Mouse (Mus musculus): Measurements from ENCODE around the gene Gm21987.

Gene Gm21987

GRCm38 (mm10) chr16:38370633-38371374 lies 24.0 kb downstream of the Gm21987 start:
- no peak for DNase-seq (ENCODE audit: low spot score in 2 of 2)

DNA sequence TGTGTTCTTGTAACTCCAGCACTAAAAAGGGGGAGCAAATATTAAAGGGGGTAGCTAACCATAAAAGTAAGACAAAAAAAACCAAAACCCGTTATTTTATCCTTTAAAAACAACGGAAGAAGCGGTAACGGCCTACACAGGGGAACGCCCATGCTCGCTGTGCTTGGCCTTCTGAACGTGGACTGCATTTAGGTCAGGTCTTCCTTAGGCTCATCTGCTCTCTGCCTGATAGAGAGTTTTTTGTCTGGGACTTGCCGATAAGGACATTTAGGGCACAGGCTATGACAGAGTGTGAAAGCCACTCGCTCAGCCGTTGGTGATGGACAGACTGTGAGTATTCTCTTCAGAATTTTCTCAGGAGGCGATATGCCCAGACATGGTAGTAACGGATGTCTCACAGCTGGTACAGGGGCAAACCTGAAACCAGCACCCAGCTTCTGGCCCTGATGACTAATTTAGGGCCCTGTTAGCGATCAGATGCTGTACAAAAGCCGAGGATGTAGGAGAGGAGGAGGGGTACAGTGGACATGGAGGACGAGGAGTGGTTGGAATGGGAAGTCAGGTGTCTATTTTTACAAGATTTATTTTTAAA lies 25.0 kb downstream of the Gm21987 start:
- DNase-seq (ENCODE audit: low spot score in 2 of 2) = no peak

- DNase-seq (ENCODE audit: low spot score in 2 of 2) = no peak
Measured at GRCm38 (mm10) chr16:38372876-38373275, 26.0 kb downstream of the Gm21987 start.

- no peak for DNase-seq (ENCODE audit: low spot score in 2 of 2)
Measured at GRCm38 (mm10) chr16:38373439-38373838, 26.6 kb downstream of the Gm21987 start.

GRCm38 (mm10) chr16:38373941-38374340 lies 27.1 kb downstream of the Gm21987 start:
- DNase-seq (ENCODE audit: low spot score in 2 of 2) = no peak

DNA sequence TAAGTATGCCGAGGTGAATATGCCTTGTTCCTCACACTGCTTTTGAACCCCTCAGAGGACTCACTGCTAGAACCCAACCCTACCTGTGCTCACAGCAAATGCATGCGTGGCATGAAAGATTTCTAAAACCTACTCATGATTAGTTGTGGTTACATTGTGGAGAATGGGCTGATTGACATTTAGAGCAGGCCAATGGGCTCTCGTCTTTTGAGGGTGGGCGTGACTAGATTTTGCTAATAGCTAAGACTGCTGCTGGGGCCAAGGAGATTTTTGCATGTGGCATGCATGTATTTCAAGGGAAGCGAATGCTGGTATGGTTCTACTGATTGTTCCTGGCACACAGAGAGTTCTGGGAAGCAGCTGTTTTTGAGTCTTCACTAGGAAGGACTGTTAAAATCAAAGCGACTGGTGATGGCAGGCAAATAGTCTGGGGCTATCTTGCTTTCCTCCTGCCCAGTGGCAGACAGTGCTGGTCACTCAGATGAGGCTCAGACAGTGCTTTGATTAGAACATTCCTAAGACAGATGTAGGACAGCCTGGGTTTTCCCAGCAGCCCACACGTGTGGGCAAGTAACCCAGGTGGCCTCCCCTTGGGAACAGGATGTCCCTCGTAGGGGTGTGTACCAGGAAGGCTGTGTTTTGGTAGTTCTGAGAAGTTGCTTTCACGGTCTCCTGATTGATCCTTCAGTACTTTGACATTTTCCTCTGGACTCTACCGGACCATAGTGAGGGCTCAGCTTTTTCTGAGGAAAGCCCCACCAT lies 27.7 kb downstream of the Gm21987 start:
- no peak for DNase-seq (ENCODE audit: low spot score in 2 of 2)

DNA sequence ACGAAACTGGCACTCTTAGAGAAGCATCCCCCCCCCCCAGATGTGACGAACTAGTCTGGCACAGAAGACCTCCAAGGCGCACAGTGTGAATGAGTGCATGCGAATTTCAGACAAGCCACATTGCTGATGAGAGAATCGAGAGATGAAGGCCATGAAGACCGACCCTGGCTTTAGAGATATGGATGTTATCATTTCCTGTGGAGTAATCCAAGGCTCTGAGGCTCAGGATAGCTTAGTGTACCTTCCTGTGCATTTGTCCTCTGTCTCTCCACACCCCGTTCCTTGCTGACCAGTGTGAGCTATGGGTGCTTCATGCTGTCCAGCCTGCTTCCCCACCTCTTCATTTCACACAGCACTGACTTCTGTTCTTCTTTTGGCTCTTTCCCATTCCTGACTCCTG lies 28.3 kb downstream of the Gm21987 start:
- no peak for DNase-seq (ENCODE audit: low spot score in 2 of 2)

DNA sequence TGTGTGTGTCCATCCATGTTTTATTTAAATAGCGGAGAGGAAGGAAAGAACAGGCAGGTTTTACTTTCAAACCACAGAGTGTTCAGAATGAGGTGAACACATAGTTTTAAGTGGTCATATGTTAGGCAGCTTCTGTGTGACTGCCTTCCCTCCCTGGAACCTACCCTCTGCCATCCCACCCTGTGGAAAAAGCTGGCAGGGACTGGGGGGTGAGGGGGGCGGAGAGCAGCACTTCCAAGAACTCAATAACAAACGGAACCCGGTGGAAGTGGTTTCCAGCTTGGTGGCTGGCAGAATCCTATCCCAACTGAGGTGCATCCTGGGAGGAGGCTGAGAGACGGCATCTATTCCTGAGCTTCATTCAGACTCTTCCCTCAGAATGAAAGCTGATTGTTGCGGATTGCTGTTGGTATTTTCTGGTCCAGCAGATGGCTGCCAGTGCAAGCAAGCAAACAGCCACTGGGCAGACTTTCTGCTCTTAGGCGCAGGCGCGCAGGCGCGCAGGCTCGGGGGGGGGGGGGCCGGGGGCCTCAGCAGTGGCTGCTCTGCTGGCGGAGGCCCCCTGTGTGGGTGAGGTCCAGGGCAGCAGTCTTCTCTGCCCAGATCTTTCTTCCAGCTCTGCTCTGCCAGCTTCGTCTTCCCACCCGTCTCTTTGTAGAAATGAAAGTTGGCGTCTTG lies 29.5 kb downstream of the Gm21987 start:
- DNase-seq (ENCODE audit: low spot score in 2 of 2) = peak in 1 of 2 experiments; percentile 26

GRCm38 (mm10) chr16:38376841-38377249 lies 30.0 kb downstream of the Gm21987 start:
- no peak for DNase-seq (ENCODE audit: low spot score in 2 of 2)

- DNase-seq (ENCODE audit: low spot score in 2 of 2) = no peak
Measured at GRCm38 (mm10) chr16:38377546-38377945, 30.7 kb downstream of the Gm21987 start.

DNA sequence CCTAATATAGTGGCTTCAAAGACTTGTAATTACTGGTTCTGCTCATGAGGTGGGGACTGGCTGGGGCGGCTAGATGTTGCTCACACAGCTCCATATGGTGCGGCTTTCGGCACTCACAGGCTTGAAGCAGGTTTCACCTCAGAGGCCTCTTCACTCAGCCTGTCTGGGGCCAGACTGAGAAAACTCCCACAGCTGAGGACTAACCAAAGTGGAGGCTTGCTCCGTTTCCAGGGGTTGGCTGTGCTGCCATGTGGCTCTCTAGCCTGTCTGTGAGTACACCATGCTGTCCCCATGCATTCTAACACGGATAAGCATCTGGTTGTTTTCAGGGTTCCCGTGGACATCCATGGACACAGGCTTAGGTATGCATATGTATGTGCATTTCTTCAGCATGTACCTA lies 31.8 kb downstream of the Gm21987 start:
- DNase-seq (ENCODE audit: low spot score in 2 of 2) = no peak

DNA sequence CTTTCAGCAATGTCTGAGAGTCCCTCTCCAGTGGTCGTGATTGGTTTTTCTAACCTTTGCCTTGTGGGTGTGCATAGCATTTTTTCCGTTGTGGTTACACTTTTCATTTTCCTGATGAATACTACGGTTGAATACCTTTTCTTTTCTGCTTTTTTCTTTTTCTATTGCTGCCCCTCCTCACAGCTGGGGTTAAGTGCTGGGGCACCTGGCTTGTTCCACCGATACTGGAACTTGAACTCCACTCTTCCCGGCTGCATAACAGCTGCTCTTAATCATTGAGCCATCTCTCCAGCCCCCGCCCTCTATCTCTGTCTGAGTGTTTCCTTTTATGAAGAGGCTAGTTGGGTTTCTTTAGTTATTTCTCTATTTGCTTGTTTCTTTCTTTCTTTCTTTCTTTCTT lies 32.2 kb downstream of the Gm21987 start:
- DNase-seq (ENCODE audit: low spot score in 2 of 2) = no peak

GRCm38 (mm10) chr16:38379493-38379892 lies 32.7 kb downstream of the Gm21987 start:
- no peak for DNase-seq (ENCODE audit: low spot score in 2 of 2)

DNA sequence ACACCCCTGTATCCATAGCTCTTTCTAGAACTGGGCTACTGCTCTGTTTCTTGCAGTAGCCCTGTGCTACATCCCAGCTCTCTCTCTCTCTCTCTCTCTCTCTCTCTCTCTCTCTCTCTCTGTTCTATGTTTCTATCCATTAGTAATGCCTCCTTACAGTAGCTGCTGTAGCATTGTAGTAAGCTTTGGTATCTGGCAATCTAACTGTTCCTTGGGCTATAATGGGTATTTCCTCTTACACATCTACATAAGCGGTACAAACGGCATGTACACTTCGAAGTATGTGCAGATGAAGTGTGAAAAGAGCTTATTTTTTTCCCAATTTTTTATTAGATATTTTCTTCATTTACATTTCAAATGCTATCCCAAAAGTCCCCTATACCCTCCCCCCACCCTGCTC lies 33.1 kb downstream of the Gm21987 start:
- DNase-seq (ENCODE audit: low spot score in 2 of 2) = no peak

- no peak for DNase-seq (ENCODE audit: low spot score in 2 of 2)
Measured at GRCm38 (mm10) chr16:38383683-38384082, 36.8 kb downstream of the Gm21987 start.

GRCm38 (mm10) chr16:38385184-38385634 lies 38.4 kb downstream of the Gm21987 start:
- DNase-seq (ENCODE audit: low spot score in 2 of 2) = no peak

- DNase-seq (ENCODE audit: low spot score in 2 of 2) = no peak
Measured at GRCm38 (mm10) chr16:38385700-38386099, 38.9 kb downstream of the Gm21987 start.

DNA sequence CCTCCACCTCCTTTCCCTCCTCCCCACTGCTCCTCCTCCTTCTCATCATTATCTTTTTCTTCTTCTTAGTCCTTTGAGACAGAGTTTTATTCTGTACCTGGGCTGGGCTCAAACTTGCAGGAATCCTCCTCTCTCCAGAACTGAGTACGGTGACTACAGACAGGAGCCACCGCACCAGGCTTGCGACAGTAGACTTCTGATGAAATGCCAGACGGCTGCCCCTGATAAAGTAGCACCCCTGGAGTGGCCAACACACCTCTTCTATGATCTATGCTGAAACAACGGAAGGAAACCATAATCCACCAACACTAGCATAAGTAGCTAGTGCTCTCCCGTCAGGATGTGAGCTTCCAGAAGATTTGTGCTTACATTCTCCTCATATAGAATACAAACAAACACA lies 40.5 kb downstream of the Gm21987 start:
- no peak for DNase-seq (ENCODE audit: low spot score in 2 of 2)

- no peak for DNase-seq (ENCODE audit: low spot score in 2 of 2)
Measured at GRCm38 (mm10) chr16:38388757-38389156, 41.9 kb downstream of the Gm21987 start.

- no peak for DNase-seq (ENCODE audit: low spot score in 2 of 2)
Measured at GRCm38 (mm10) chr16:38389284-38389893, 42.5 kb downstream of the Gm21987 start.

- DNase-seq (ENCODE audit: low spot score in 2 of 2) = no peak
Measured at GRCm38 (mm10) chr16:38390322-38390721, 43.5 kb downstream of the Gm21987 start.

Measured in thymus, postnatal 10 days (tissue).